ENCODE assay signal across 12 mouse cellular contexts in the genomic region with DNA sequence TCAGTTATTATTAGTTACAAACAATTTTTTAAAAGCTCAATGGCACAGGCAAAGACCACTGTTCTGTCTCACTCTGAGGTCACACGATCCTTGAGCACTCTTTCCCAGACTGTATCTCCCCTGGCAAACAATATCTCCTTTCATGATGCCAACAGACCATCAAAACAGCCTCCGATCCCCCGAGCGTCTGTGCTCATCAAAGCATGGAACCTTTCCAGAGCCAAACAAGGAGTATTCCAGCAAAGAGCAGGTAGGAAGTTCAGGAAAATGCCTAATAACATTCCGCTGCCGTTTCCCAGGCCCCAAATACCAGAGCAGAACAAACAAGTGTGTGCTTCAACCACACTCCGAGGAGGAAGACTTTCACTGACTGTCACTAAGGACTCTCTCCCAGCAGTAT. TPM values are rescaled to one million over a fixed set of nuclear protein-coding genes. Genes with fewer than 3 reads are reported as not detected.
DNase-seq lines count a peak whose midpoint lies in the region; ATAC-seq lines count a peak whose summit lies in the region.
"Had no signal": no experiment of that assay in that cellular context is flagged by ENCODE, and none has a peak within 500 bp of the region (broad histone marks: within the 10 kb centered on the region; RNA-seq: fewer than 3 reads in every experiment).

No protein-coding gene starts in this region.

- H3K36me3 ChIP-seq in forebrain, embryonic 13.5 days (ENCODE audit: poor library complexity, severe bottlenecking) = no peaks in the 10 kb centered on the region
- H3K36me3 ChIP-seq in forebrain, embryonic 11.5 days (ENCODE audit: control insufficient read depth, insufficient read depth, low read length) = no peaks in the 10 kb centered on the region
- H3K36me3 ChIP-seq in embryonic facial prominence, embryonic 14.5 days (ENCODE audit: control insufficient read depth, insufficient read depth, low read length) = no peaks in the 10 kb centered on the region
- no peaks in the 10 kb centered on the region for H3K36me3 ChIP-seq in intestine, embryonic 16.5 days (ENCODE audit: control insufficient read depth, insufficient read depth, low read length)

- H3K27ac ChIP-seq in forebrain, embryonic 13.5 days = peak overlapping the region; percentile 78
- H3K27ac ChIP-seq in forebrain, embryonic 11.5 days (ENCODE audit: low read depth, low read length) = no peak overlapping the region
- H3K27ac ChIP-seq in embryonic facial prominence, embryonic 14.5 days (replicated peaks; ENCODE audit: low read depth, low read length) = peak overlapping the region; percentile 70; the same call in 1 of the 2 replicates
- H3K27ac ChIP-seq in intestine, embryonic 16.5 days (ENCODE audit: low read length) = peak overlapping the region; percentile 68

- intact Hi-C loops in left cerebral cortex, postnatal 25 days (cut with DNase I) = no loop called here

- peak overlapping the region; percentile 27 for H3K4me2 ChIP-seq in forebrain, embryonic 13.5 days
- no peak overlapping the region for H3K4me2 ChIP-seq in forebrain, embryonic 11.5 days (ENCODE audit: low read depth, low read length, severe bottlenecking)
- H3K4me2 ChIP-seq in embryonic facial prominence, embryonic 14.5 days (ENCODE audit: low read depth, low read length) = peak overlapping the region; percentile 1; the same call in 1 of the 2 replicates
- H3K4me2 ChIP-seq in intestine, embryonic 16.5 days (ENCODE audit: low read depth, low read length) = peak overlapping the region; percentile 6; the same call in 1 of the 2 replicates

- H3K4me3 ChIP-seq in forebrain, embryonic 13.5 days = no peak overlapping the region
- H3K4me3 ChIP-seq in forebrain, embryonic 11.5 days (ENCODE audit: low read depth, low read length) = no peak overlapping the region
- no peak overlapping the region for H3K4me3 ChIP-seq in embryonic facial prominence, embryonic 14.5 days (ENCODE audit: low read depth, low read length)
- H3K4me3 ChIP-seq in intestine, embryonic 16.5 days (ENCODE audit: low read length) = no peak overlapping the region
- H3K4me3 ChIP-seq: myocyte had no signal

- DNase-seq in forebrain, embryonic 11.5 days (ENCODE audit: low spot score) = no peak
- DNase-seq in kidney, postnatal 10 days = peak; percentile 5
- DNase-seq in kidney, adult 11 months = no peak
- DNase-seq in embryonic facial prominence, embryonic 14.5 days (ENCODE audit: low spot score) = no peak
- DNase-seq in left cerebral cortex, postnatal 25 days (ENCODE audit: low spot score in 2 of 2) = no peak
- DNase-seq in adrenal gland, postnatal 10 days = no peak
- DNase-seq: B cell, adult 2 months; lung, adult 2 months; thymus, postnatal 14 days had no signal

- no peak overlapping the region for H3K9ac ChIP-seq in forebrain, embryonic 13.5 days
- H3K9ac ChIP-seq in forebrain, embryonic 11.5 days (ENCODE audit: low read length) = no peak overlapping the region
- no peak overlapping the region for H3K9ac ChIP-seq in embryonic facial prominence, embryonic 14.5 days (ENCODE audit: low read depth, low read length)
- no peak overlapping the region for H3K9ac ChIP-seq in intestine, embryonic 16.5 days (ENCODE audit: low read depth, low read length)

- ATAC-seq in forebrain, embryonic 13.5 days = no peak; the same call in 1 of the 2 replicates
- no peak for ATAC-seq in forebrain, embryonic 11.5 days (replicated peaks; ENCODE audit: low FRiP score)
- ATAC-seq in embryonic facial prominence, embryonic 14.5 days (ENCODE audit: low read depth) = no peak
- no peak for ATAC-seq in intestine, embryonic 16.5 days

- no peaks in the 10 kb centered on the region for H3K9me3 ChIP-seq in forebrain, embryonic 13.5 days (replicated peaks)
- H3K9me3 ChIP-seq in forebrain, embryonic 11.5 days (ENCODE audit: control insufficient read depth, low read length) = no peaks in the 10 kb centered on the region
- H3K9me3 ChIP-seq in embryonic facial prominence, embryonic 14.5 days (ENCODE audit: control insufficient read depth, low read length) = no peaks in the 10 kb centered on the region
- H3K9me3 ChIP-seq in intestine, embryonic 16.5 days (ENCODE audit: control insufficient read depth, low read length) = no peaks in the 10 kb centered on the region

- no peaks in the 10 kb centered on the region for H3K27me3 ChIP-seq in forebrain, embryonic 13.5 days
- no peaks in the 10 kb centered on the region for H3K27me3 ChIP-seq in forebrain, embryonic 11.5 days (ENCODE audit: control insufficient read depth, insufficient read depth, low read length)
- no peaks in the 10 kb centered on the region for H3K27me3 ChIP-seq in embryonic facial prominence, embryonic 14.5 days (replicated peaks; ENCODE audit: control insufficient read depth, insufficient read depth, low read length)
- no peaks in the 10 kb centered on the region for H3K27me3 ChIP-seq in intestine, embryonic 16.5 days (replicated peaks; ENCODE audit: control insufficient read depth, insufficient read depth, low read length)

- 46% methylated on average over 7 of the region's 7 CpGs for WGBS in forebrain, embryonic 13.5 days
- 64% methylated on average over 7 of the region's 7 CpGs for WGBS in forebrain, embryonic 11.5 days
- WGBS in embryonic facial prominence, embryonic 14.5 days = 30% methylated on average over 7 of the region's 7 CpGs
- whole genome bisulfite sequencing in intestine, embryonic 16.5 days = 49% methylated on average over 7 of the region's 7 CpGs

- peaks cover 38% of the 10 kb centered on the region for H3K4me1 ChIP-seq in forebrain, embryonic 13.5 days
- no peaks in the 10 kb centered on the region; the same call in 1 of the 2 replicates for H3K4me1 ChIP-seq in forebrain, embryonic 11.5 days (replicated peaks; ENCODE audit: control insufficient read depth, insufficient read depth, low read length)
- H3K4me1 ChIP-seq in embryonic facial prominence, embryonic 14.5 days (ENCODE audit: control insufficient read depth, insufficient read depth, low read length) = peaks cover 37% of the 10 kb centered on the region
- peaks cover 21% of the 10 kb centered on the region for H3K4me1 ChIP-seq in intestine, embryonic 16.5 days (ENCODE audit: control insufficient read depth, insufficient read depth, low read length)

RNA-seq across cellular contexts. Expression of gene Gab1, which starts 50.2 kb away (rescaled TPM):
- polyA plus RNA-seq in forebrain, embryonic 13.5 days (2015; fragmentation: Nextera tagmentation; extraction: Ambion mirVana) = 10.8 TPM in 2 replicates
- 19.1 TPM in 2 replicates for polyA plus RNA-seq in forebrain, embryonic 11.5 days (2014; fragmentation: Nextera tagmentation; extraction: Ambion mirVana)
- polyA plus RNA-seq in embryonic facial prominence, embryonic 14.5 days (2014; fragmentation: Nextera tagmentation; extraction: Ambion mirVana) = 30.3 and 34.8 TPM in 2 replicates
- 9.0 and 10.5 TPM in 2 replicates for polyA plus RNA-seq in intestine, embryonic 16.5 days (2015; fragmentation: Nextera tagmentation; extraction: Ambion mirVana)
- total RNA-seq in left cerebral cortex, postnatal 25 days (2021) = 10 to 100 TPM; 13.6 to 14.1 TPM
- 10 to 100 TPM; 18.4 to 24.3 TPM for total RNA-seq in adrenal gland, postnatal 10 days (2021)
